Mouse (Mus musculus): Measurements from ENCODE around the gene Bmp6.

Bmp6 gene

GRCm38 (mm10) chr13:38511979-38512378, 167.1 kb downstream of the Bmp6 start:
- 85% methylated on average over 10 of the region's 10 CpGs for WGBS

DNA sequence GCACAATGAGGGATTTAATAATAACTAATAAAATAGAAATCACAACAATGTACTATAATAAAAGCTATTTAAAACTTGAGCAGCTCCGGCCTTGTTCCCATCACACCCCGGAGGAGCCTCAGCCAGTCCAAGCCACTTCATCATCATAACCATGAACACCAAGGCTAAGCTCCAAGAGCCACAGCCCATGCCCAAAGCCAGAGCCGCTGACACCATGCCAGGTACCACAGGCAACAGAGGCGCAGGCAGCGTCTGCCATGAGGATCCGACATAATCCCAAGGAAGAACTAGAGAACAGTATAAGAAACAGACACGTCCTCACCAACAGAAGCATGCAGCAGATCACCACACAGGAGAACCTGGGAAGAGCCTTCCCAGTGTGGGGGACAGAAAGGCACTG, 169.0 kb downstream of the Bmp6 start:
- WGBS: 87% methylated on average over 7 of the region's 7 CpGs

DNA sequence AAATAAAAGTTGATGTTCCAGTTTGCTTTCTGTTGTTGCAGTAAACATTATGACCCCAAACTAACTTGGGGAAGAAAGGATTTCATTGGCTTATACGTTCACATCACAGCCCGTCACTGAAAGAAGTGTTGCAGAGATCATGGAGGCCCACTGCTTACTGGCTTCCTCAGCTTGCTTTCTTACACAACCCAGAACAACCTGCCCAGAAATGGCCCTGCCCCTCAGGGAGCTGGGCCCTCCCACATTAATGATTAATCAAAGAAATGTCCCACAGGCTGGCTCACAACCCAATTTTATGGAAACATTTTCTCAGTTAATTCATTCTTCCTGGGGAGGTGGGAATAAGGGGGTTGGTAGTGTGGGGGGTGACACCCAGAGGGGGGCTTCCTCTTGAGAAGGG, 170.5 kb downstream of the Bmp6 start:
- 96% methylated on average over 2 of the region's 2 CpGs for WGBS

DNA sequence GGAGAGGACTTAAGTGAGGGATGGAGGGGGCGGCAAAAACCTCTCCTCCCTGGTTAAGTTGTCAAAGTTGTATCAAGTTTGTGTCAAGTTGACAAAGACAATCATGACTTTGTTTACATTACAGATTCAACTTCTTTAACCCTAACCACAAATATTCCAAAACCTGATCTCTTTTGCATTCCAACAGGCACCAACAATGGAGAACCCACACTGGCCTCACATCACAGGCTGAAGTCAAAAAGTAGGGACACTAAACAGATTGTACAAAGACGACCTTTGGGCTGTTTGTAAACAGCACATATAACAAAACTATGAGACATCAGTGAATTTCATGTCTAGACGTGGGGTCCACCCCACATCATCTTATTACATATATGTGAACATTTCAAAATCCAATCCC, 170.9 kb downstream of the Bmp6 start:
- 93% methylated on average over 3 of the region's 3 CpGs for WGBS

DNA sequence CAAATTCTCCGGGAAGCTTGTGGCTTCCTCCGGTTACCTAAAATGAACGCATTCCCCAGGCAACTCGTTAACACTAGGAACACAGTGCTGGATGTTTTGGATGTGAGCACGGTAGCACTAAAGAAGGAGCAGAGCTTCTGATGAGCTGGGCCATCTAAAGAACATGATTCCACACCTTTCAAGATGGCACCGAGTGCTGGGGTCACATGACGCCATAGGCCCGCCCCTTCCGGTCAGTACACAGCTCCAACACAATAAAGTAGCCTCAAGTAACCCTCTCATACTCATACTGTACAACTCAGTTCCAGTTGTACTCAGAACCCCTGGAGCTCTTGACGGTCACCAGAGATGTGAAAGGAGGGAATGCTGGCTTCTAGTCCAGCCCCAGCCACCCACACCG, 171.7 kb downstream of the Bmp6 start:
- 81% methylated on average over 11 of the region's 11 CpGs for WGBS

DNA sequence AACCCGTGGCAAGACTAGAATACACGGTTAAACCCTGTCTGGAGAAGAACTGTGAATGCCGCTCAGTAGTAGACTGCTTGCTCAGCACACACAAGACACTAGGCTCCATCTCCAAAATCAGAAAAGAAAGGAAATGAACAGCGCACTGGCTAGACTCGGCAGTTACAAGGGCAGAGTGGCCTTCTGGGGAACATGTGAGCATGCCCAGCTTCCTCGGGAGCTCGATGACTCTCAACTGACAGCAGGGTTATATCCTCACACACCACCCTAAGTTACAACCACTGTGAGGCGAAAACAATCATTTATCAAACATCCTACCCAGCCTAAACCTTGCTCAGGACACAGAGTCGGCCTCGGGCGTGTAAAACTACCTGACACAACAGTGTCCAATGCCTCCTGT, 175.4 kb downstream of the Bmp6 start:
- WGBS: 89% methylated on average over 11 of the region's 11 CpGs

GRCm38 (mm10) chr13:38522056-38522654, 177.2 kb downstream of the Bmp6 start:
- WGBS: 69% methylated on average over 4 of the region's 4 CpGs

DNA sequence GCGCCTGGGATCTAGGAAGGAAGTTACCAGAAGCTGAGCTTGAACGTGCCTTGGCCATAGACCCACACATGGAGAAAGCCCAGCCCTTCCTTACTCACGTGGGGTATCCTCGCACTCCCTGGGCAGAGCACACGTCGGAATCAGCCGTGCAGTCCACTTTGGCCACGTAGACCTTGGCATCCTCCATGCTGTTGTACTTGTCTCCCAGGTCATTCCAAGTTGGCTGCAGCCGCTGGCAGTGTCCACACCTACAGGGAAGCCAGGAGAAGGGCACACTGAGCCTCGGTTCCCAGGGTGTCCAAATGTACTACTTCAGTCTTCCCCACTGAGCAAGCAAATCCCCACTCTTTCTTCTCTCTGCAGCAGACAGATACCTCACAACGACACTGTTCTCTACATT, 178.3 kb downstream of the Bmp6 start:
- 78% methylated on average over 11 of the region's 11 CpGs for WGBS

DNA sequence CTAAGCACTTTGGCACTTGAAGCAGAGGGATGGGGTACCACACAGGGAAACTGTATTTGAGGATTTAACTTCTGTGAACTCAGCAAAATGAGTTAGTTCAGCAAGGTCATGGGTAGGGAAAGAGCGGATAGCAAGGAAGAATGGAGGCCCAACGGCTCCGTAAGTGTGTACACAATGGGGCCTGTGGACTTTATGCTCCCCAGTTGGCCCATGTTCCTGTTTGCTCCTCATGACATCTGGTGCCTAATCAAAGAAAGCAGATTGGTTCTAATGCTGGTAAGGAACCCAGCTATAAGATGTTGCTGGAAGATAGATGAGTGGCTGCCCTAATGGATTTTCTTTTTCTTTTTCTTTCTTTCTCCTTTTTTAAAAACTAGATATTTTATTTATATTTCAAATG, 180.4 kb downstream of the Bmp6 start:
- WGBS: 88% methylated on average over 3 of the region's 3 CpGs

- 71% methylated on average over 2 of the region's 2 CpGs for WGBS
These were observed 181.2 kb downstream of the Bmp6 start for GRCm38 (mm10) chr13:38526116-38526515.

GRCm38 (mm10) chr13:38527041-38527796, 182.3 kb downstream of the Bmp6 start:
- 10% methylated on average over 15 of the region's 15 CpGs for WGBS

DNA sequence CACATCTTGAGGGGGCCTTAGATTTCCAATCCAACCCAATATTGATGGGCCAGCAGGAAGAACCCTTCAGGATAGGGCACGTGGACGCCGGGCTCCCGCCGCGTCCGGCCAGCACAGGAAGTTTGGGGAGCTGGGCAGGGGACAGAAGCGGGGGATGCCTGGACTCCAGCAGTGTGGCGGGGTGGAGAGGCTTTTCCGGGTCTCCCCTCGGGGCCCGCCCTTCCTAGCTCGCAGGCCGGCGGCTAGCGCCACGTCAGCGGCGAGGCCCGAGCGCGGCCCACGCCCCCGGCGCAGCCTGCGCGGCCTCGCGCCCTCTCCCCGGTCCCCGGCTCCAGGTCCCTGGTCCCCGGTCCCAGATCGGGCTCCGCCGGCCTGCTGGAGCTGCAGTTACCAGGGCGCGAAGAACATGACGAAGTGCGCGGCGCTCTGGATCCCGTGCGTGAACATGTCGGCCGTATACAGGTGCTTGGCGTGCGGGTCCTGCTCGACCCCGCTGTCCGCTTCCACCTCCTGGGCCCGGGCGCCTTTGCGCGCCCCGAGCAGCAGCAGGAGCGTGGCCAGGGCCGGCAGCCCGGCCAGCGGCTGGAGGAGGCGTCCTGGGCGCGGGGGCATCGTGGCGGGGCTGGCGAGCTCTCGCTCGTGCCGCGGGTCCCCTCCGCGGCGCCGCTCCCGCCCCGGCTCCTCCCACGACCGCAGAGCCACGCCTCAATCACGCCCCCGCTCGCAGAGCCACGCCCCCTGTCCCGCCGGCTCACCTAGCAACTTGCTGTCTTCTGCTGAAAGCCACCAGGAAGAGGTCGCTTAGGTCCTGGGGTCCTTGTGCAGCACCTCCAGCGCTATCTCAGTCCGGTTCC, 183.1 kb downstream of the Bmp6 start:
- WGBS: under 1% methylated on average over 82 of the region's 87 CpGs

GRCm38 (mm10) chr13:38528687-38529294, 183.9 kb downstream of the Bmp6 start, which contains the start of gene Txndc5:
TSS of gene Txndc5 (minus strand) at chr13:38528824.
- WGBS: 54% methylated on average over 9 of the region's 9 CpGs

- WGBS: 93% methylated on average over 6 of the region's 6 CpGs
These were observed 184.7 kb downstream of the Bmp6 start for GRCm38 (mm10) chr13:38529576-38529975.

DNA sequence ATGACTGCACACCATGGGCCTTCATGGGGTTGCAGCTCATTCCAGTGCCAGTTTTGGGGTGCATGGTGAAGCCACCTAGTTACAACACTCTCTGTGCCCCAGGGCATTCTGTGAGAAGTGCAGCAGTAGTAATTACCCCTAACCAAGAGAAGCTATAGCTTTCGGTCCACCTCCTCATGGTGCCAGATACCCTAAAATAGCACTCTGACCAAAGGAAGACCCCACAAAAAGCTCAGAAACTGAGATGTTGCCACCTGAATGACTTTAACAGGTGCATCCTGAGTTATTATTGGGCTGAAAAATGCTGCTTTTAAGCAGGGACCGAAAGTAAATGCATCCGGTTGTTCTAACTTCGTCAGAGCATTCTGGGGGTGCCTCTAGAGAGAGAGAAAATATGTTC, 186.6 kb downstream of the Bmp6 start:
- 95% methylated on average over 4 of the region's 4 CpGs for whole genome bisulfite sequencing

- 83% methylated on average over 10 of the region's 10 CpGs for WGBS
These were observed 188.6 kb downstream of the Bmp6 start for GRCm38 (mm10) chr13:38533461-38533860.

- 64% methylated on average over 6 of the region's 6 CpGs for WGBS
These were observed 189.1 kb downstream of the Bmp6 start for GRCm38 (mm10) chr13:38534016-38534415.

- 84% methylated on average over 6 of the region's 6 CpGs for WGBS
These were observed 189.8 kb downstream of the Bmp6 start for GRCm38 (mm10) chr13:38534731-38535130.

- 89% methylated on average over 7 of the region's 7 CpGs for WGBS
These were observed 194.4 kb downstream of the Bmp6 start for GRCm38 (mm10) chr13:38539192-38539900.

GRCm38 (mm10) chr13:38543455-38544125, 198.7 kb downstream of the Bmp6 start:
- 73% methylated on average over 8 of the region's 8 CpGs for whole genome bisulfite sequencing

Measured in cerebral cortex, adult 2 months (tissue).